Mouse (Mus musculus) erythroblast, adult 5-6 weeks (primary cell): Measurements from ENCODE around the gene Igf2r. TPM values are rescaled to one million over a fixed set of nuclear protein-coding genes. Genes with fewer than 3 reads are reported as not detected.

Source experiments
- ATAC-seq: replicated peaks from 2 replicates; pipeline ENCODE4 v1.8.0; 2016; ENCODE audit warnings: moderate number of reproducible peaks, mild to moderate bottlenecking, moderate TSS enrichment, inconsistent platforms; ENCODE audit not compliant: poor library complexity, low FRiP score, severe bottlenecking
- total RNA-seq, 2 experiments: library from RNA; stranded (forward) in 1 of 2; stranded (reverse) in 1 of 2; fragments of 150-400 nt in 1 of 2; fragments of 200-764, 138-1000 nt in 1 of 2; gene quantifications; 2 replicates each; pipeline versions ENCODE4 v1.2.3 to v1.2.4; 2015 to 2017; ENCODE audit warnings: low replicate concordance in 2 of 2

The Igf2r gene
- total RNA-seq, 2 experiments from 2014 or later = 0.96 to 4.9 TPM

DNA sequence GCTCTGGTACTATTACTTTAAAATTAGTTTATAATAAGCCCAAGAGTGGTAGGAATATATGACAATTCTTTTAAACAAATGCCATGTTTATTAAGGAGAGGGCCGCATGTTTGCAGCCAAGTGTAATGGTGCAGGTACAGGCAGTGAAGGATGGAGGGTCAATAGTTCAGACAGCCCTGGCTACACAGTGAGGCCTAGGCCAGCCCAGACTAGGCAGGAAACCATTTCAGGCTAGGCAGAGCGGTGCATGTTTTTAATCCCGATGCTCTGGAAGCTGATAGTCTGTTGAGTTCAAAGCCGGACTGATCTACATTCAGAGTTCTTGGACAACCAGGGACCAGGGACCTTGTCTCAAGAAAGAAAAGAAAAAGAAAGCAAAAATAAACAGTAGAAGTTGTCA is 17.8 kb downstream of the Igf2r start:
- ATAC-seq = no peak

GRCm38 (mm10) chr17:12751218-12751617 is 18.2 kb downstream of the Igf2r start:
- no peak for ATAC-seq

- no peak for ATAC-seq
These were observed 18.8 kb downstream of the Igf2r start for GRCm38 (mm10) chr17:12750591-12751170.

DNA sequence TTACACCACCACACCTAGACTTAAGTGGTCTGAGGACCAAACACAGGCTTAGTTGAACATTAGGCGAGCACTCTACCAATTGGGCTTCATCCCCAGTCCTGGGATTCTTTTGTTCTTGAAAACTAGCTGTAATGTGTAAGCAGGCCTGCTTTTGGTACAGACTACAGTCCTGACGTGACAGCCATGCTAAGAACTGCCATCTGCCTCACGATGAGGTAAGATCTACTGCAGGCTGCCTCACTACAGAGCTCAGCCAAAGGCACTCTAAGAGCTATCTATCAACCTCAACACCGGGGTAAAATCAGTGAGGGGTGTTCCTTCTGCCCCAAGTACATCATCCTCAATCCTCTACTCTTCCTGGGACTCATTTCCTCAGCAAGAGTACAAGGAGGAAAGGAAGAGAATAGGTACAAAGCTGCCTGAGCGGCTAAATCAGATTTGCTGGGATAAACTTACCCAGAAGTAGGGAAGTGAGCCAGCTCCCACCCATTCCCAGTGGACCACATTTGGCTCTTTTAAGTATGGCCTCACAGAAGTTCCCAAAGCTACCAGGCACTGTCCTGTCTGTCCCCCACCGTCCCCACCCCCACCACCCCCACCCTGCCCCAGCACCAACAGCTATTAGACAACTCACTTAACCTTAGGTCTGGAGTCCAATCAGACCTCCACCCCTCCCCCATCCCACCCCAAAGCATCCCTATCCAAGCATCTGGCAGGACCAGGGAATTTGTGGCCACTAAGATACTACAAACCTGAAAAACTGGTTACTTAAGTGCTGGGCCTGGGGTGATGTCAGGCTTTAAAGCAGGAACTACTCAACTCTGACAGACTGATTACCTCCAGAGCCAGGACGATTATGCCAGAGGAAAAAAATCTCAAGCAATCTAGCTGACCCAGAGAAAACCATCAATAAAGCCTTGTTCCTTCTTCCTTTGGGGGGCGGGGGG is 19.8 kb downstream of the Igf2r start:
- no peak for ATAC-seq

- ATAC-seq = no peak
These were observed 23.7 kb downstream of the Igf2r start for GRCm38 (mm10) chr17:12745761-12746160.

- ATAC-seq = no peak
These were observed 25.4 kb downstream of the Igf2r start for GRCm38 (mm10) chr17:12744071-12744470.

GRCm38 (mm10) chr17:12742151-12742908 is 27.1 kb downstream of the Igf2r start:
- ATAC-seq = no peak

DNA sequence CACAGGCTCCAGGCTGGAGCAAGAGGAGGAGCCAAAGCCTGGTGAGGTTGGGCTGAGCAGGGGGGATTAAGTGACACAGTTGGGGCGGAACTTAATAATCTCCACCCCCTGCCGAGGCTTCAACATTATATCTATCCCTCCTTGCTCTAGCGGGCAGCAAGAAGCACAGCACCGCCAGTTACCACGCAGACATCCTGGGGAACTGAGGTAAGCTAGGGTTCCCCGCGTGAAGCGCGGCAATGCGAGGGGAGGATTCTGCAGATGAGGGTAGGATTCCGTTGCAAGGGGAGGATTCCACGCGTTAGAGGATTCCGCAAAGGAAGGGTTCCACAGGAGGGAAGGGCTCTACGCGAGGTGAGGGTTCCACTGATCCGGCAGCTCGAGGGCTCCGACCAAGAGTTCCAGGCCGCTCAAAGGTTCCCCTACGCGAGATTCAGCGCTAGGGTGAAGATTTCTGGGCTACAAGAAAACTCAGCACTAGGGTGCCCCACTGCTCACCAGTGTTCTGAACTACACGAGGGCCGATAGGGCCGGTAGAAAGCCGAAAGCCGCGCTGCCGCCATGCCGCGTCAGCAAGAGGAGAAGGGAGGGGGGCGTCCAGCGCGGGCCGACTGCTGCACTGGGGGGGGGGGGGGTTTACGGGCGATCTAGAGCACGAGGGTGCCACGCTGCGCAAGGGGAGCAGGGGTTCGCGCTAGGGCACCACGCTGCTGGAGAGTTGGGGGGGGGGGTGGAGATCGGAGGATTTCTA is 28.1 kb downstream of the Igf2r start:
- ATAC-seq = no peak

DNA sequence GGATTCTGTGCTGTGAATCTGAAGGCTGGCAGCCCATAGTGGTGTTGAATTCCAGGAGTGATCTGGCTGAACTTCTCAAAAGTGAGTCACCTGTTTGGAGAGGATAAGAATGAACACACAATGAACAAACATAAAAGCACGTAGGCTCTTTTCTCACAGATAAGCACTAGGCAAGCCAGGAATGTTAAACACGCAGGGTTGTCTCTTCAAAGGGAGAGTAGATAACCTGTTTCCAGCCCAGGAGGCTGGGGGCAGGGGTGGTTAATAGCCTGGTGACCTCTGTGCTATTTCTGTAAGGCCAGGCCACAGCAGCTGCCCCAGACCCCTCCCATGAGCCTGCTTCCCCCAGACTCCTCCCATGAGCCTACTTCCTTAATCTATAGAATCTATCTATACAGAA is 29.1 kb downstream of the Igf2r start:
- no peak for ATAC-seq

- no peak for ATAC-seq
These were observed 29.9 kb downstream of the Igf2r start for GRCm38 (mm10) chr17:12739516-12739915.

GRCm38 (mm10) chr17:12737934-12738333 is 31.5 kb downstream of the Igf2r start:
- no peak for ATAC-seq

GRCm38 (mm10) chr17:12734205-12734857 is 35.1 kb downstream of the Igf2r start:
- ATAC-seq = no peak

- ATAC-seq = no peak
These were observed 36.3 kb downstream of the Igf2r start for GRCm38 (mm10) chr17:12733128-12733527.

GRCm38 (mm10) chr17:12728536-12728935 is 40.9 kb downstream of the Igf2r start:
- no peak for ATAC-seq

GRCm38 (mm10) chr17:12727748-12728147 is 41.7 kb downstream of the Igf2r start:
- no peak for ATAC-seq

DNA sequence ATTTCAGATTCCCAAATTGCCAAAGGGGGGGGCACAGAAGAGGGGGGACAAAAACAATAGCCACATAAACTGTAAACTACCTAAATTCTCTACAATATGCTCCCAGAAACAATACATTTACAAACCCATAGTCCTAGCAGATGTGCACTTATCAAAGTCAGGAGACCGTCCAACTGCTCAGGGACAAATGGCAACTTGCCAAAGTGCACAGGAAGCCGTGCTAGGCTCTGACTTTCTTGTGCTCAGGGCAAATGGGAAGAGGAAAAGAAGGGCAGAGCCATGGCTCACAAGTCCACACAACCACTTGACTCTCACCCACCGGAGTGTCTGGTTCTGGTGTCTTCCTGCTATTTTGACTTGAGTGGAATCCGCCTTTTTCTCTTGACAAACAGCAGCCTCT is 43.6 kb downstream of the Igf2r start:
- no peak for ATAC-seq

GRCm38 (mm10) chr17:12724767-12725744 is 44.4 kb downstream of the Igf2r start:
- no peak for ATAC-seq
